8 mouse cellular contexts compared by ENCODE assay signal in genomic region chr3:130617439-130617898, GRCm38 (mm10). TPM values are rescaled to one million over a fixed set of nuclear protein-coding genes. Genes with fewer than 3 reads are reported as not detected.
A peak's percentile ranks its signal among the peaks of the same experiment; 100 is the strongest.
DNase-seq lines count a peak whose midpoint lies in the region; ATAC-seq and TF ChIP-seq lines count a peak whose summit lies in the region.

TSS of gene Etnppl (plus strand) at chr3:130617448.

- 0 out of 2 replicates have a peak, but pooled peaks cover 5% of the 10 kb centered on the region for H3K27me3 ChIP-seq in heart, embryonic 16.5 days (ENCODE audit: control insufficient read depth, insufficient read depth, low read length)
- no peaks in the 10 kb centered on the region for H3K27me3 ChIP-seq in embryonic facial prominence, embryonic 11.5 days (ENCODE audit: control insufficient read depth, insufficient read depth, low read length)
- no peaks in the 10 kb centered on the region for H3K27me3 ChIP-seq in intestine, postnatal 0 days (replicated peaks; ENCODE audit: control insufficient read depth, insufficient read depth, low read length)
- H3K27me3 ChIP-seq in midbrain, embryonic 10.5 days (ENCODE audit: low read depth, poor library complexity, severe bottlenecking): no peaks in the 10 kb centered on the region

- H3K4me3 ChIP-seq in heart, embryonic 16.5 days (ENCODE audit: low read length): peak within 1 kb of the TSS; percentile 40
- H3K4me3 ChIP-seq in embryonic facial prominence, embryonic 11.5 days (ENCODE audit: low read depth, low read length): no peak within 1 kb of the TSS
- H3K4me3 ChIP-seq in intestine, postnatal 0 days (ENCODE audit: low read depth, low read length): no peak within 1 kb of the TSS
- peak within 1 kb of the TSS; percentile 38 for H3K4me3 ChIP-seq in midbrain, embryonic 10.5 days

- ATAC-seq in heart, embryonic 16.5 days (replicated peaks; ENCODE audit: extremely low read depth, insufficient read depth, low FRiP score): no peak
- ATAC-seq in embryonic facial prominence, embryonic 11.5 days (replicated peaks; ENCODE audit: insufficient number of reproducible peaks, low FRiP score, low TSS enrichment, low read depth): peak; percentile 59; the same call in 1 of the 2 replicates
- ATAC-seq in intestine, postnatal 0 days: peak; percentile 36
- no peak for ATAC-seq in activated CD4-positive, CD25-positive, alpha-beta regulatory T cell, adult 4 months

- peak within 1 kb of the TSS; percentile 20; the same call in 1 of the 2 replicates for H3K9ac ChIP-seq in heart, embryonic 16.5 days (ENCODE audit: low read length)
- no peak within 1 kb of the TSS for H3K9ac ChIP-seq in embryonic facial prominence, embryonic 11.5 days (replicated peaks; ENCODE audit: low read length)
- H3K9ac ChIP-seq in intestine, postnatal 0 days (ENCODE audit: low read depth, low read length): no peak within 1 kb of the TSS

- H3K4me2 ChIP-seq in heart, embryonic 16.5 days (ENCODE audit: low read depth, low read length): peak within 1 kb of the TSS; percentile 66
- peak within 1 kb of the TSS; percentile 42 for H3K4me2 ChIP-seq in embryonic facial prominence, embryonic 11.5 days (ENCODE audit: low read depth, low read length)
- peak within 1 kb of the TSS; percentile 50 for H3K4me2 ChIP-seq in intestine, postnatal 0 days (replicated peaks; ENCODE audit: low read depth)

- H3K27ac ChIP-seq in heart, embryonic 16.5 days (ENCODE audit: low read length): no peak within 1 kb of the TSS
- H3K27ac ChIP-seq in embryonic facial prominence, embryonic 11.5 days (replicated peaks; ENCODE audit: low read depth, low read length): no peak within 1 kb of the TSS
- H3K27ac ChIP-seq in intestine, postnatal 0 days (ENCODE audit: low read depth, low read length): no peak within 1 kb of the TSS
- H3K27ac ChIP-seq in midbrain, embryonic 10.5 days (replicated peaks): no peak within 1 kb of the TSS

- H3K36me3 ChIP-seq in heart, embryonic 16.5 days (ENCODE audit: control insufficient read depth, insufficient read depth): no peaks in the 10 kb centered on the region
- H3K36me3 ChIP-seq in embryonic facial prominence, embryonic 11.5 days (replicated peaks; ENCODE audit: control insufficient read depth, insufficient read depth, low read depth, low read length): no peaks in the 10 kb centered on the region
- no peaks in the 10 kb centered on the region for H3K36me3 ChIP-seq in intestine, postnatal 0 days (ENCODE audit: control insufficient read depth, insufficient read depth)
- no peaks in the 10 kb centered on the region for H3K36me3 ChIP-seq in midbrain, embryonic 10.5 days

- DNase-seq in heart, adult 9 months (ENCODE audit: low spot score in 2 of 2): no peak
- DNase-seq in embryonic facial prominence, embryonic 11.5 days (ENCODE audit: low spot score): peak; percentile 65
- DNase-seq in midbrain, embryonic 10.5 days (ENCODE audit: low spot score): peak; percentile 31
- no peak for DNase-seq in B cell, adult 2 months
- no peak for DNase-seq in yolk sac, embryonic 10.5 days (ENCODE audit: low spot score)

- H3K9me3 ChIP-seq in heart, embryonic 16.5 days (replicated peaks; ENCODE audit: control insufficient read depth, low read length): no peaks in the 10 kb centered on the region
- H3K9me3 ChIP-seq in embryonic facial prominence, embryonic 11.5 days (replicated peaks; ENCODE audit: control insufficient read depth, low read length): no peaks in the 10 kb centered on the region
- H3K9me3 ChIP-seq in intestine, postnatal 0 days (ENCODE audit: control insufficient read depth): no peaks in the 10 kb centered on the region
- no peaks in the 10 kb centered on the region for H3K9me3 ChIP-seq in midbrain, embryonic 10.5 days (replicated peaks)

- TF ChIP-seq CTCF in intestine, postnatal 0 days (IDR thresholded peaks at IDR 0.05; ENCODE audit: low read depth): no peak

- 0 out of 2 replicates have a peak, but pooled peaks cover 5% of the 10 kb centered on the region for H3K4me1 ChIP-seq in heart, embryonic 16.5 days (ENCODE audit: control insufficient read depth, insufficient read depth, low read length)
- H3K4me1 ChIP-seq in embryonic facial prominence, embryonic 11.5 days (ENCODE audit: control insufficient read depth, insufficient read depth, low read length): 0 out of 2 replicates have a peak, but pooled peaks cover 3% of the 10 kb centered on the region
- H3K4me1 ChIP-seq in intestine, postnatal 0 days (replicated peaks; ENCODE audit: control insufficient read depth, insufficient read depth, low read length): 0 out of 2 replicates have a peak, but pooled peaks cover 4% of the 10 kb centered on the region
- peaks cover 7% of the 10 kb centered on the region for H3K4me1 ChIP-seq in midbrain, embryonic 10.5 days

- WGBS in heart, embryonic 16.5 days: 4% methylated on average over 10 of the region's 10 CpGs
- 5% methylated on average over 10 of the region's 10 CpGs for WGBS in embryonic facial prominence, embryonic 11.5 days
- 4% methylated on average over 10 of the region's 10 CpGs for WGBS in intestine, postnatal 0 days
- WGBS in midbrain, embryonic 10.5 days: 4% methylated on average over 10 of the region's 10 CpGs

RNA-seq across cellular contexts. Expression of gene Etnppl, which starts in this region (rescaled TPM):
- not detected in 2 replicates for polyA plus RNA-seq in heart, embryonic 16.5 days (2015; fragmentation: Nextera tagmentation; extraction: Ambion mirVana)
- not detected in 2 replicates for polyA plus RNA-seq in embryonic facial prominence, embryonic 11.5 days (2014; fragmentation: Nextera tagmentation; extraction: Ambion mirVana)
- 0.35 and 0.56 TPM in 2 replicates for polyA plus RNA-seq in intestine, postnatal 0 days (2015; fragmentation: Nextera tagmentation; extraction: Ambion mirVana)
- polyA plus RNA-seq in midbrain, embryonic 10.5 days (2016; fragmentation: Nextera tagmentation; extraction: Ambion mirVana): 0.12 TPM in 1 of 2 replicates, not detected in the other
- under 1 TPM; 0.23 to 0.24 TPM for polyA plus RNA-seq in activated CD4-positive, CD25-positive, alpha-beta regulatory T cell, adult 4 months (2017; shearing (Covaris generic))

Comparison
In these comparisons a context has a peak if more than half of its experiments do, and no peak if none do; other contexts are left out.
1. Peak in DNase-seq, ATAC-seq and H3K4me2 ChIP-seq in embryonic facial prominence, embryonic 11.5 days; RNA of the gene not detected or under 1 TPM.
2. Peak in ATAC-seq and H3K4me2 ChIP-seq in intestine, postnatal 0 days; RNA of the gene not detected or under 1 TPM.
3. Peak in DNase-seq and H3K4me3 ChIP-seq in midbrain, embryonic 10.5 days; RNA of the gene not detected or under 1 TPM.